Mouse (Mus musculus): ENCODE data around the gene 0610010K14Rik. TPM values are rescaled to one million over a fixed set of nuclear protein-coding genes. Genes with fewer than 3 reads are reported as not detected.

The 0610010K14Rik gene
- polyA plus RNA-seq, 1 experiment from 2014 or later, result 167 TPM

DNA sequence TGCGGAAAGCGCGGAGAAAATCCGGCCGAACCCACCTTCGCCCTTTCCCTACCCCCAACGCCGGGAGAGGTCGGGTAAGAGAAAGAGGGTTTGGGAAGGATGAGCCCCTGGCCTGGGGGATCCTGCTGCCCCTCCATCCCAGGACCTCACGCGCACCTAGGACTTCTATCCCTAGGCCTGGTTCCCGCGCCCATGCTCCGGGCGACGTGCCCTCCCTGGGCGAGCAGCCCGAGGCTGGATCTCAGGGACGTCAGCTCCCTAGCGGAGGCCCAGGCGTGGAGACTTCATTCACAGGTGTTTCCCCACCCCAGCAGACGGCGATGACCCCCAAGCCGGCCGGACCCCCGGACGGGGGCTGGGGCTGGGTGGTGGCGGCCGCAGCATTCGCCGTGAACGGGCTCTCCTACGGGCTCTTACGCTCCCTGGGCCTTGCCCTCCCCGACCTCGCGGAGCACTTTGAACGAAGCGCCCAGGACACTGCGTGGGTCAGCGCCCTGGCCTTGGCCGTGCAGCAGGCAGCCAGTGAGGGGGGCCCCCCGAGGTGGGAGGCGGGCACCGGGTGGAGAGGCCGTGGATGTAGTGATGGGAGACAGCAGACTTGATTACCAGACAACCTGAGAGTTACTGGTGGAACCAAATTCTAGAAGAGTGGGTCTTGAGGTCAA, 23.4 kb downstream of the 0610010K14Rik start:
- peak overlapping the region; percentile 46 for H3K9ac ChIP-seq (ENCODE audit: low read length)
- H3K4me3 ChIP-seq (ENCODE audit: low read length), result peak overlapping the region; percentile 35
- no peak overlapping the region for H3K27ac ChIP-seq (ENCODE audit: low read length)
- WGBS, result 1% methylated on average over 46 of the region's 46 CpGs
- H3K36me3 ChIP-seq (ENCODE audit: control insufficient read depth, insufficient read depth, low read length), result no peaks in the 10 kb centered on the region
- H3K4me2 ChIP-seq (ENCODE audit: low read depth, low read length), result peak overlapping the region; percentile 54
- 0 out of 2 replicates have a peak, but pooled peaks have one; percentile 16 for ATAC-seq (ENCODE audit: low read depth)
- H3K9me3 ChIP-seq (ENCODE audit: control insufficient read depth, low read length), result no peaks in the 10 kb centered on the region
- H3K4me1 ChIP-seq (replicated peaks; ENCODE audit: control insufficient read depth, insufficient read depth, low read length), result peaks cover 14% of the 10 kb centered on the region
- H3K27me3 ChIP-seq (ENCODE audit: control insufficient read depth, insufficient read depth, low read depth, low read length), result peaks cover 35% of the 10 kb centered on the region

DNA sequence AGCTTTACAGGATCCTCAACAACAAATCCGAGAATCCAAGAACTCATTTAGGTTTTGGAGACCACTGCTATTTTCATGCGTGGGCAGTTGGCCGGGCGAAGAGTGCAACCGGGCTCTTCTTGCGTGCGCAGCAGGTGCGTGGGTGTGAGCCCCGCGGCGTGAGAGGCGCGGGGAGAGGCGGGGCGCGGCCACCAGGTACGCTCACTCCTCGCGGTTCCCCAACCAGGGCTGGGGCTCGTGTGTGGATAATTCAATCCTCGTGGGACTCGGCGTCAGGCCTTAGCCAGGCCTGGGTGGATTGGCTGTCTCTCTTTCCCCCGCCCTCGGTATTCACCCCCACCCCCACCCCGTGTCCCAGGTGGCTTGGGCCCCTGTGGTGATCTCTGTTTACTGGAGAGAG, 24.0 kb downstream of the 0610010K14Rik start:
- Histone ChIP-seq H3K9me3 (ENCODE audit: control insufficient read depth, low read length) (no peaks in the 10 kb centered on the region), H3K4me2 (ENCODE audit: low read depth, low read length) (peak overlapping the region; percentile 54), H3K4me3 (ENCODE audit: low read length) (peak overlapping the region; percentile 35), H3K36me3 (ENCODE audit: control insufficient read depth, insufficient read depth, low read length) (no peaks in the 10 kb centered on the region), H3K9ac (ENCODE audit: low read length) (peak overlapping the region; percentile 46), H3K27ac (ENCODE audit: low read length) (no peak overlapping the region), H3K4me1 (replicated peaks; ENCODE audit: control insufficient read depth, insufficient read depth, low read length) (peaks cover 14% of the 10 kb centered on the region), H3K27me3 (ENCODE audit: control insufficient read depth, insufficient read depth, low read depth, low read length) (peaks cover 35% of the 10 kb centered on the region)
- WGBS, result 8% methylated on average over 23 of the region's 26 CpGs
- 0 out of 2 replicates have a peak, but pooled peaks have one; percentile 15 for ATAC-seq (ENCODE audit: low read depth)

DNA sequence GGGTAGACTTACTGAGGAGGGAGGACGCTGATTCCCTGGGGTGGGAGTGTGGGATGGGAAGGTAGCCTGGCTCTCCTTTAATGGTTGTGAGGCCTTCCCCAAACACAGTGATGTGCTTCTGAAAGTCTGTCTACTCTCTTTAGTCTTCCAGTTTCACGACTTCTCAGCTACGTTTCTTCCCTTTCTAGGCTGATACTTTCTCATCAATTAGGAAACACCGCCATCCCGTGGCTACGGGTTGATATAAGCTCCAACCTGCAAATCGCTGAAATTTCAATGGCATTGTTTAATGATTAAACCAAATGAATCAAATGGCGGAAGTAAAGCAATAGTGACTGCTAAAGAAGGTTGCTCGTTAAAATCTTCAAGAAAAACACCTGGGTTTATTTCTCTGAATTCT, 24.8 kb downstream of the 0610010K14Rik start:
- WGBS, result 8% methylated on average over 9 of the region's 9 CpGs
- H3K36me3 ChIP-seq (ENCODE audit: control insufficient read depth, insufficient read depth, low read length), result no peaks in the 10 kb centered on the region
- H3K27ac ChIP-seq (ENCODE audit: low read length), result no peak overlapping the region
- no peak overlapping the region for H3K9ac ChIP-seq (ENCODE audit: low read length)
- H3K9me3 ChIP-seq (ENCODE audit: control insufficient read depth, low read length), result no peaks in the 10 kb centered on the region
- no peak overlapping the region for H3K4me3 ChIP-seq (ENCODE audit: low read length)
- H3K27me3 ChIP-seq (ENCODE audit: control insufficient read depth, insufficient read depth, low read depth, low read length), result peaks cover 35% of the 10 kb centered on the region
- H3K4me2 ChIP-seq (ENCODE audit: low read depth, low read length), result no peak overlapping the region
- peaks cover 14% of the 10 kb centered on the region for H3K4me1 ChIP-seq (replicated peaks; ENCODE audit: control insufficient read depth, insufficient read depth, low read length)
- ATAC-seq (ENCODE audit: low read depth), result 0 out of 2 replicates have a peak, but pooled peaks have one; percentile 46

GRCm38 (mm10) chr11:70212423-70212822, 25.3 kb downstream of the 0610010K14Rik start, which contains the start of gene Slc16a11:
Gene Slc16a11 (plus strand): TSS chr11:70212752.
- Histone ChIP-seq H3K9ac (ENCODE audit: low read length) (no peak within 1 kb of the TSS), H3K4me3 (ENCODE audit: low read length) (no peak within 1 kb of the TSS; the same call in 1 of the 2 replicates), H3K9me3 (ENCODE audit: control insufficient read depth, low read length) (no peaks in the 10 kb centered on the region), H3K4me2 (ENCODE audit: low read depth, low read length) (peak within 1 kb of the TSS; percentile 54), H3K27ac (ENCODE audit: low read length) (no peak within 1 kb of the TSS), H3K4me1 (replicated peaks; ENCODE audit: control insufficient read depth, insufficient read depth, low read length) (peaks cover 14% of the 10 kb centered on the region), H3K36me3 (ENCODE audit: control insufficient read depth, insufficient read depth, low read length) (no peaks in the 10 kb centered on the region), H3K27me3 (ENCODE audit: control insufficient read depth, insufficient read depth, low read depth, low read length) (peaks cover 35% of the 10 kb centered on the region)
- ATAC-seq (ENCODE audit: low read depth), result 0 out of 2 replicates have a peak, but pooled peaks have one; percentile 6
- 50% methylated on average over 6 of the region's 6 CpGs for WGBS

DNA sequence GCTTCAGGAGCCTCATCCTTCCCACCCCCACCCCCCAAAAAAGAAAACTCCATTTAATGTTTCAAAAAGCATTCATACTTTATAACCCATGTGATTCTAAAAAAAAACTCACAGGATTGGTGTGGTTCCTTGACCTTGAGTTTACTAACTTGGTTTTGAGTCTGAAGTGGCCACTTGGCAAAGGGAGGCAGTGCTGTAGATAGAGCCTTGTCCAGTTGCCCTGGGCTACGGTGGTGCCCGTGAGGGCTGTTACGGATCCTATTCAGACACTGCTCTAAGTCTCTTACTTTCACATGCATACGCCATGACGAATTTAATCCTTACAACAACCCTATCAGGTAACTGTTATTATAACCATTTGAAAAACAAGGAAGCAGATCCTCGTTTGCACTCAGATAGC, 25.7 kb downstream of the 0610010K14Rik start:
- no peak for ATAC-seq (ENCODE audit: low read depth)
- Histone ChIP-seq H3K4me3 (ENCODE audit: low read length) (no peak overlapping the region), H3K27ac (ENCODE audit: low read length) (no peak overlapping the region), H3K27me3 (ENCODE audit: control insufficient read depth, insufficient read depth, low read depth, low read length) (peaks cover 35% of the 10 kb centered on the region), H3K36me3 (ENCODE audit: control insufficient read depth, insufficient read depth, low read length) (no peaks in the 10 kb centered on the region), H3K9ac (ENCODE audit: low read length) (no peak overlapping the region), H3K4me2 (ENCODE audit: low read depth, low read length) (no peak overlapping the region), H3K4me1 (replicated peaks; ENCODE audit: control insufficient read depth, insufficient read depth, low read length) (peaks cover 14% of the 10 kb centered on the region), H3K9me3 (ENCODE audit: control insufficient read depth, low read length) (no peaks in the 10 kb centered on the region)
- WGBS, result 66% methylated on average over 6 of the region's 6 CpGs

DNA sequence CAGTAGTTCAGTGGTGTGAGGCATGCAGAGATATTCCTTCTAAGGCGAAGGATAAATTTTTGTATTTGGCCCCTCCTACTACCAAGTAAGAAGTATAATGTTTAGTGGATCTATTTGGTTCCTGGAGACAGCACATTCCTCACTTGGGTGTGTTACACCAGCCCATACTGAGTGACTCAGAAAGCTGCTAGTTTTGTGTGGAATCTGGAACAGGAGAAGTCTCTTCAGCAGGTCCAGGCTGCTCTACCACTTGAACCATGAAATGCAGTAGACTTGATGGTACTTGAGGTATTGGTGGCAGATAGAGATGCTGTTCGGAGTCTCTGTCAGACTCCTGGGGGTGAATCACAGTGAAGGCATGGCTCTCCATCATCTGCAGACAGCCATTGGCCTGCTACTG, 27.0 kb downstream of the 0610010K14Rik start:
- Histone ChIP-seq H3K9me3 (ENCODE audit: control insufficient read depth, low read length) (no peaks in the 10 kb centered on the region), H3K4me1 (replicated peaks; ENCODE audit: control insufficient read depth, insufficient read depth, low read length) (peaks cover 14% of the 10 kb centered on the region), H3K27me3 (ENCODE audit: control insufficient read depth, insufficient read depth, low read depth, low read length) (peaks cover 28% of the 10 kb centered on the region), H3K9ac (ENCODE audit: low read length) (no peak overlapping the region), H3K27ac (ENCODE audit: low read length) (no peak overlapping the region), H3K4me3 (ENCODE audit: low read length) (no peak overlapping the region), H3K4me2 (ENCODE audit: low read depth, low read length) (no peak overlapping the region), H3K36me3 (ENCODE audit: control insufficient read depth, insufficient read depth, low read length) (no peaks in the 10 kb centered on the region)
- 70% methylated on average over 2 of the region's 2 CpGs for WGBS
- ATAC-seq (ENCODE audit: low read depth), result no peak

DNA sequence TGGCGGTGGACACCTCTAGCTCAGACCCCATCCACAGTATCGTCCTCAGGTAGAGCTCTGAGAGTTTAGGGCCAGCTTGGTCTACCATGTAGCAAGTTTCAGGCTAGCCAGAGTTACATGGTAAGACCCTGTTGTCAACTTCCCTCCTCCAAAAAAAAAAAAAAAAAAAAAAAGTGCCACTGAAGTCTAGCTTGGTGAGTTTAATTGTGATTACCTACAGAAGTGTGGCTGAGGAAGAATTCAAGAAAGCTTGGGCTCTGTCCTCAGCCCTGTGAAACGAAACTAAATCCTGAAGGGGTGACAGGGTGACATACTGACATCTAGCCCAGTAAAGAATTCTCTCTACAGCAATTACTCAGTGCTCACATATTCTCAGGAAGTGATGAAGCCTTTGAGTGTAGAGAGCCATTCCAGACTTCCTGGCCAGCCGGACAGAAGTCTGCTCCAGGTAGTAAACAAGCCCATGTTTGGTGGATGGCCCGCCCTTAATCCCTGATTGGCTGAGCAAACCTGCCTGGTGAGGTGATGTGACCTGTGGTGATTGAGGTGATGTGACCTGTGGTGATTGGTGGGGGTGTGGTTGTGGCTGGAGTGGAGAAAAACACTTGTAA, 28.8 kb downstream of the 0610010K14Rik start:
- ATAC-seq (ENCODE audit: low read depth), result no peak
- H3K27ac ChIP-seq (ENCODE audit: low read length), result no peak overlapping the region
- H3K9me3 ChIP-seq (ENCODE audit: control insufficient read depth, low read length), result no peaks in the 10 kb centered on the region
- no peaks in the 10 kb centered on the region for H3K36me3 ChIP-seq (ENCODE audit: control insufficient read depth, insufficient read depth, low read length)
- H3K27me3 ChIP-seq (ENCODE audit: control insufficient read depth, insufficient read depth, low read depth, low read length), result peaks cover 11% of the 10 kb centered on the region
- H3K4me3 ChIP-seq (ENCODE audit: low read length), result no peak overlapping the region
- no peak overlapping the region for H3K4me2 ChIP-seq (ENCODE audit: low read depth, low read length)
- no peak overlapping the region for H3K9ac ChIP-seq (ENCODE audit: low read length)
- WGBS, result 62% methylated on average over 5 of the region's 5 CpGs
- peaks cover 7% of the 10 kb centered on the region for H3K4me1 ChIP-seq (replicated peaks; ENCODE audit: control insufficient read depth, insufficient read depth, low read length)

DNA sequence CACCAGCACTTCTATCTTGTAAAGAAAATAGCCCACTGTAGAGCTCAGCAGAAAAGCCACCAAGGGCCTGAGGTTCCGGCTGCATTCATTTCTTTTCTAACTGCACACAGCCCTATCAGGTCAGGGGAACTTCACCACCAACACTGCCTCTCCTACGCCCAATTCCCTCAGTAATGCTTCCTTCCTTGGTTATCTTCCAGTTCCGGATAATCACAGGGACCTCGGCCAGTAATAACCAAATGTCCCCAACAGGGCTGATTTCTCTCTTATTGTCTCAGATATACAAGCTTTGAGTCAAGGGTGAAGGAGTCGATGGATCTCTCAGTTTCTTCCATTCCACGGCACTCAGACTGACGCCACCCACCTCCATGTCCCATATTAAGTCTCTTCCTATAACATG, 30.4 kb downstream of the 0610010K14Rik start:
- H3K4me3 ChIP-seq (ENCODE audit: low read length), result no peak overlapping the region
- no peak overlapping the region for H3K9ac ChIP-seq (ENCODE audit: low read length)
- 60% methylated on average over 7 of the region's 7 CpGs for WGBS
- no peaks in the 10 kb centered on the region for H3K36me3 ChIP-seq (ENCODE audit: control insufficient read depth, insufficient read depth, low read length)
- no peak for ATAC-seq (ENCODE audit: low read depth)
- H3K4me2 ChIP-seq (ENCODE audit: low read depth, low read length), result no peak overlapping the region
- no peaks in the 10 kb centered on the region for H3K27me3 ChIP-seq (ENCODE audit: control insufficient read depth, insufficient read depth, low read depth, low read length)
- H3K27ac ChIP-seq (ENCODE audit: low read length), result no peak overlapping the region
- no peaks in the 10 kb centered on the region for H3K4me1 ChIP-seq (replicated peaks; ENCODE audit: control insufficient read depth, insufficient read depth, low read length)
- H3K9me3 ChIP-seq (ENCODE audit: control insufficient read depth, low read length), result no peaks in the 10 kb centered on the region

DNA sequence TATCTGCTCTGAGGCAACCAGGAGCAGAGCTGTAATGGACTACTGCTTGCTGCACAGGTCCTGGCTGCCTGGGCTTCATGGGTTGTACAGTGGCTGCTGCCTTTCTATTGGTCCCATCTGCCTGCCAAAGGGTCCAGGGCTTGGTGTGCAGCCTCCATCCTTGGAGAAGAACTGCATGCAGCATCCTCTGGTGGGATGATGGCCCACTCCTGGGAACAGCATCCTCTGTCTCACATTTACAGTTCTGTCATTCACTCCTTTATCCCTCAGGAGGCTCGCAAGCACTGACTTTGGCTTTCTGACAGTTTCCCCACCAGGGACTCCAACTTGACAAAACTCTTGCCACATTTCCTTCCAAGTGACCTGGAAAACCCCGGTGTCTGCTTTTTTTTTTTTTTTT, 30.9 kb downstream of the 0610010K14Rik start:
- ATAC-seq (ENCODE audit: low read depth), result no peak
- Histone ChIP-seq H3K9me3 (ENCODE audit: control insufficient read depth, low read length) (no peaks in the 10 kb centered on the region), H3K36me3 (ENCODE audit: control insufficient read depth, insufficient read depth, low read length) (no peaks in the 10 kb centered on the region), H3K4me1 (replicated peaks; ENCODE audit: control insufficient read depth, insufficient read depth, low read length) (no peaks in the 10 kb centered on the region), H3K27me3 (ENCODE audit: control insufficient read depth, insufficient read depth, low read depth, low read length) (no peaks in the 10 kb centered on the region), H3K4me3 (ENCODE audit: low read length) (no peak overlapping the region), H3K27ac (ENCODE audit: low read length) (no peak overlapping the region), H3K4me2 (ENCODE audit: low read depth, low read length) (no peak overlapping the region), H3K9ac (ENCODE audit: low read length) (no peak overlapping the region)
- WGBS, result 62% methylated on average over 2 of the region's 2 CpGs

Measured in lung, embryonic 16.5 days (tissue).